Mouse (Mus musculus) embryonic facial prominence, embryonic 13.5 days (tissue): Measurements from ENCODE around the gene Olfr804. TPM values are rescaled to one million over a fixed set of nuclear protein-coding genes. Genes with fewer than 3 reads are reported as not detected.

Source experiments
- ATAC-seq: fragments of 200-750 bp; cut with Nextera tagmentation; 2 replicates; pipeline ENCODE4 v1.8.0; 2017; ENCODE audit warnings: low read depth; ENCODE audit not compliant: insufficient number of reproducible peaks, insufficient read depth, low FRiP score, low TSS enrichment
- H3K27ac ChIP-seq: fragments of 300-500 bp; sonication (generic); 2 replicates; pipeline ENCODE4 v1.5.1; 2015; ENCODE audit warnings: moderate library complexity, mild to moderate bottlenecking, inconsistent platforms
- H3K27me3 ChIP-seq: fragments of 300-500 bp; sonication (generic); 2 replicates; pipeline ENCODE4 v1.6.1; 2015; ENCODE audit warnings: mild to moderate bottlenecking, inconsistent platforms
- H3K36me3 ChIP-seq: fragments of 300-500 bp; sonication (generic); 2 replicates; pipeline ENCODE4 v1.6.1; 2015; ENCODE audit warnings: mild to moderate bottlenecking, inconsistent platforms
- H3K4me1 ChIP-seq: fragments of 300-500 bp; sonication (generic); 2 replicates; pipeline ENCODE4 v1.6.1; 2015; ENCODE audit warnings: inconsistent platforms
- H3K4me2 ChIP-seq: fragments of 300-500 bp; sonication (generic); 2 replicates; pipeline ENCODE4 v1.6.1; 2015; ENCODE audit warnings: moderate library complexity, mild to moderate bottlenecking, inconsistent platforms
- H3K4me3 ChIP-seq: fragments of 300-500 bp; sonication (generic); 2 replicates; pipeline ENCODE4 v1.5.1; 2015; ENCODE audit warnings: mild to moderate bottlenecking, inconsistent platforms
- H3K9ac ChIP-seq: fragments of 300-500 bp; sonication (generic); 2 replicates; pipeline ENCODE4 v1.6.1; 2015; ENCODE audit warnings: mild to moderate bottlenecking, inconsistent platforms
- H3K9me3 ChIP-seq: fragments of 300-500 bp; sonication (generic); 2 replicates; pipeline ENCODE4 v1.6.1; 2016; ENCODE audit warnings: inconsistent platforms
- WGBS: fragments of 180-500 bp; shearing (Covaris S2); methylation state at CpG from one replicate; pipeline ENCODE4 v1.1.7; 2015; ENCODE audit warnings: mixed read lengths; 5-methylcytosine and 5-hydroxymethylcytosine counted together
- microRNA-seq: library from miRNA; unstranded; fragments of <30 nt; microRNA quantifications from one replicate; pipeline ENCODE4, GENCODE M21; 2016
- polyA plus RNA-seq: library from polyadenylated mRNA; unstranded; fragments of >200 nt; fragmentation: Nextera tagmentation; extraction: Ambion mirVana; gene quantifications from 2 replicates; pipeline ENCODE4 v1.2.1, GENCODE M21; 2015

Gene Olfr804
- polyA plus RNA-seq, result not detected in 2 replicates

DNA sequence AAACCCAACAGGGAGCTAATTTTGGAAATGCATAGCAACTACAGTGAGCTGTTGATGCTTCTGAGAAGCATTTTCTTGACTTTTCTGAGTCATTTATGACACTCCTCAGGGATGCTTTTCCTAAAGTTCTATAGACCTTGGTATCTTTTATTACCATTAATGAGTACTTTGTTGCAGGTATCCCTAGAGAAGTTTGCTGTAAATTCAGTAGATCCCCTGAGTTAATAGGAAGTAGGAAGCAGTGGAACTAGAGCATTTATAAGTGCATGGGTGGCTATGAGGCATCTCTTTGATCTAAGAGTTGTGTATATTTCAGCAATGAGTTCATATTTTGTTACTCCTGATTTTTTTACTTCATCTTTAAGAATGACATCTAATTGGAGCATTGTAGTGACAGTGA is at the start of gene Olfr804:
Gene Olfr804, plus strand, starts transcription at position 301 of the 400 bp plus-strand sequence.
- no peaks in the 10 kb centered on the region for H3K36me3 ChIP-seq
- no peaks in the 10 kb centered on the region for H3K27me3 ChIP-seq
- no peaks in the 10 kb centered on the region for H3K9me3 ChIP-seq
- no peak within 1 kb of the TSS for H3K4me2 ChIP-seq
- no peak within 1 kb of the TSS for H3K27ac ChIP-seq
- no peak within 1 kb of the TSS for H3K9ac ChIP-seq
- H3K4me3 ChIP-seq, result no peak within 1 kb of the TSS
- H3K4me1 ChIP-seq, result no peaks in the 10 kb centered on the region
- ATAC-seq, result no peak

DNA sequence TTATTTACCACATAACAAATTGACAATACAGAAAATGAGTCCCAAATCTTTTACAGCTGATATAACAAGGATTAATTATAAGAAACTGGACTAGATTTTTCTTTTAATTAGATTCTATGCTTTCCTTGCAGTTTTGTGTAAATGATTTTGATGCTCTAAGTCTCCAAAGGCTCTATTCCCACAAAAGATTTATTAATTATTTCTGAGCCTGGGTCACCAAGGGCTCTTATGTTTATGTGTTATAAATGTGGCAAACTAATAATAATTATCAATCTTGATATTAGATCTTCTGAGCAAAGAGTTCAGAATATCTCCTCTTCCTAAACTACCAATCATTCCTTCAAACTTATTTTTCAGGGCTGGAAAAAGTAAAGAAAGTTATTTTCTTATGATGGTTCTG is 45.6 kb upstream of the Olfr804 start, which contains the start of gene Olfr800:
Gene Olfr800, plus strand, starts transcription at position 301 of the 400 bp plus-strand sequence.
- Histone ChIP-seq H3K36me3 (no peaks in the 10 kb centered on the region), H3K9ac (no peak within 1 kb of the TSS), H3K27ac (no peak within 1 kb of the TSS), H3K4me3 (no peak within 1 kb of the TSS), H3K4me1 (no peaks in the 10 kb centered on the region), H3K27me3 (no peaks in the 10 kb centered on the region), H3K9me3 (no peaks in the 10 kb centered on the region), H3K4me2 (no peak within 1 kb of the TSS)
- ATAC-seq, result no peak

DNA sequence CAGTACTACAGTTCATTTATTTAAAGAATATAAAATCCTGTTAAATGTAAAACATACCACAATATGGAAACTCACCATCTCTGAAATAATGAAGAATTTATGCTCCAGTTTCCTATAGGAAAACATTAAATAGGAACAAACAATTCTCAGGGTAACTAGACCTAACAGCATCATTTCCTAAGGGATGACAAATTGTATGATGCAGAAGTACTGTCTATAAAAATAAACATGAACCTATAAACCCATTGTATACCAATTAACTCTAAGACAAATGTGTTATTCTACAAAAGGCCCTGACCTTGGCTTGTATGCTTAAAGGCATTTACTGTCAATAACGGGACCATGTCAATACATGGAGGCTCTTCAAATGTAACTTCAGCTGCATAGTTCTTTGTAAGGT is 29.2 kb upstream of the Olfr804 start, which contains the start of gene Olfr801:
Gene Olfr801, minus strand, starts transcription at position 101 of the 400 bp plus-strand sequence.
- ATAC-seq, result no peak
- Histone ChIP-seq H3K27ac (no peak within 1 kb of the TSS), H3K4me3 (no peak within 1 kb of the TSS), H3K9me3 (no peaks in the 10 kb centered on the region), H3K4me2 (no peak within 1 kb of the TSS), H3K9ac (no peak within 1 kb of the TSS), H3K27me3 (no peaks in the 10 kb centered on the region), H3K36me3 (no peaks in the 10 kb centered on the region), H3K4me1 (no peaks in the 10 kb centered on the region)
- WGBS, result 76% methylated on average over 1 of the region's 1 CpGs

DNA sequence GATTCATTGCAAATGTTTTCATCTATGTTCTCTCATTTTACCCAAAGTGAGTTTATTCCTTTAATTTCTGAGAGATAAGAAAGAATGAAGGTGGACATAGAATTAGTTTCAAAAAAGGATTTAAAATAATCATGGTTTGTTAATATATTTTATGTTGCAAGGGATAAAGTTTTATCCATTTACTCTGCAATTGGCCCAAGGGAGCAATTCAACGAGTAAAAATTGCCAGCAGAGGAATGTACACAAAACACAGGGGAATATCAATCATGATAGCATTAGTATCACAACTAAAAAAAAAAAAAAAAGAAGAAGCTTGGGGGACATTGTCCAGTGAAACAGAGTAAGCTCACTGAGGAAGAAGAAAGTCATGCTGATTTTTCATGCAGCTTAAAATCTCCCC is 14.9 kb upstream of the Olfr804 start, which contains the start of gene Olfr802:
Gene Olfr802, minus strand, starts transcription at position 101 of the 400 bp plus-strand sequence.
- H3K27me3 ChIP-seq, result no peaks in the 10 kb centered on the region
- H3K9ac ChIP-seq, result no peak within 1 kb of the TSS
- 57% methylated on average over 1 of the region's 1 CpGs for WGBS
- no peaks in the 10 kb centered on the region for H3K9me3 ChIP-seq
- no peak for ATAC-seq
- H3K36me3 ChIP-seq, result no peaks in the 10 kb centered on the region
- no peak within 1 kb of the TSS for H3K27ac ChIP-seq
- no peak within 1 kb of the TSS for H3K4me2 ChIP-seq
- no peaks in the 10 kb centered on the region for H3K4me1 ChIP-seq
- H3K4me3 ChIP-seq, result no peak within 1 kb of the TSS

DNA sequence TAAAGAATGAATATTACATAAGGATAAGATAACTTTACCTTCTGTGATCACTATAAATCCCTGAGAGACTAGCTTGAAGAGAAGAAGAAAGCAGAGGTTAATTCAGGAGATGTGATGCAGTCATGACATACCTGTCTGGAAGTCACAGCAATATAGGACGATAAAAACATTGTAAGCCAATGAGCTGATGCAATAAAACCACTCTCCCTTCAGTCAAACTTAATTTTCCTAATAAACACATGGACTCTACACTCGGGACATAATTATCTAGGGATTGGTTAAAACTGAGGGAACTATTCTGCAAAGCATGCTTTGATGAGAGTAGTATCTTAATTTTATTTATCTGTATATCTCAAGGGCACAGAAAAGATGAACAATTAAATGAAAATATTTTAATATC is 8.8 kb upstream of the Olfr804 start, which contains the start of gene Olfr803:
Gene Olfr803, minus strand, starts transcription at position 101 of the 400 bp plus-strand sequence.
- no peak within 1 kb of the TSS for H3K9ac ChIP-seq
- no peaks in the 10 kb centered on the region for H3K27me3 ChIP-seq
- H3K36me3 ChIP-seq, result no peaks in the 10 kb centered on the region
- no peak within 1 kb of the TSS for H3K4me3 ChIP-seq
- no peak within 1 kb of the TSS for H3K27ac ChIP-seq
- WGBS, result 79% methylated on average over 2 of the region's 2 CpGs
- no peak within 1 kb of the TSS for H3K4me2 ChIP-seq
- no peak for ATAC-seq
- no peaks in the 10 kb centered on the region for H3K9me3 ChIP-seq
- H3K4me1 ChIP-seq, result no peaks in the 10 kb centered on the region

DNA sequence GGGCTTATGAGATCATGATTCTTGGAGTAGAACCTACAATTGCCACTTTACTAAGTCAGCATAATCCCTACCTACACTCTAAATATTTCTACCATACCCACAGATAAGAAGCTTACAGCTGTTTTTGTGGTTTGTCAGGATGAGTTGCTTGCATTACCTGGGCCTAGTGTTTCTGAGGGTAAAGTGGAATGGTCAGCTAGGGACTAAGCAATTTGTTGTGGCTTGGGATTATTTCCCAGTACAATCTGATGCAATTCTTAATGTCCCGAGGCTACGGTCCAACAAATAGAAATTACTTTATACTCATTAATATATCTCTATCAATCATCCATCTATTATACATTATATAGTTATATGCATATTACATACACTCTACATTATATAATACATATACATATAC is 26.3 kb downstream of the Olfr804 start, which contains the start of gene Olfr805:
Gene Olfr805, minus strand, starts transcription at position 101 of the 400 bp plus-strand sequence.
- no peak within 1 kb of the TSS for H3K9ac ChIP-seq
- H3K27me3 ChIP-seq, result no peaks in the 10 kb centered on the region
- H3K36me3 ChIP-seq, result no peaks in the 10 kb centered on the region
- H3K4me1 ChIP-seq, result no peaks in the 10 kb centered on the region
- WGBS, result 95% methylated on average over 2 of the region's 2 CpGs
- no peaks in the 10 kb centered on the region for H3K9me3 ChIP-seq
- no peak within 1 kb of the TSS for H3K27ac ChIP-seq
- no peak within 1 kb of the TSS for H3K4me2 ChIP-seq
- H3K4me3 ChIP-seq, result no peak within 1 kb of the TSS
- no peak for ATAC-seq

DNA sequence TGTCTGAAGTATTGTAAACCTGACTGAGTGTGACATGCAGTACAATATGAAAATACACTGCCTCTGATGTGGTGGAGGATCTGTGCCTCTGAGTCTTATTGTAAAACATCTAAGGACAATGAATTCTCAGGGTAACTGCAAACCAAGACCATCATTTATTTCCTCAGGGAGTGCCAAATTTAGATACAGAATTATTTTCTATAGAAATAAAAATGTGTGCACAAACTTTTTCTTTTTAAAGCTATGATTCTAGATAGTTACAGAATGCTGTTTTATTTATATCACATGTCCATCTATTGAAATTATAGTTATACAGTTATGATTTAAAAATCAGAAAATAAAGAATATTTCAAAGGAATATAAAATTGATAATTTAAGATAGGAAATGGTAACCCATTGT is 38.8 kb downstream of the Olfr804 start, which contains the start of gene Olfr806:
Gene Olfr806, minus strand, starts transcription at position 101 of the 400 bp plus-strand sequence.
- Histone ChIP-seq H3K4me2 (no peak within 1 kb of the TSS), H3K27me3 (no peaks in the 10 kb centered on the region), H3K4me1 (no peaks in the 10 kb centered on the region), H3K27ac (no peak within 1 kb of the TSS), H3K9ac (no peak within 1 kb of the TSS), H3K4me3 (no peak within 1 kb of the TSS), H3K36me3 (no peaks in the 10 kb centered on the region), H3K9me3 (no peaks in the 10 kb centered on the region)
- ATAC-seq, result no peak

DNA sequence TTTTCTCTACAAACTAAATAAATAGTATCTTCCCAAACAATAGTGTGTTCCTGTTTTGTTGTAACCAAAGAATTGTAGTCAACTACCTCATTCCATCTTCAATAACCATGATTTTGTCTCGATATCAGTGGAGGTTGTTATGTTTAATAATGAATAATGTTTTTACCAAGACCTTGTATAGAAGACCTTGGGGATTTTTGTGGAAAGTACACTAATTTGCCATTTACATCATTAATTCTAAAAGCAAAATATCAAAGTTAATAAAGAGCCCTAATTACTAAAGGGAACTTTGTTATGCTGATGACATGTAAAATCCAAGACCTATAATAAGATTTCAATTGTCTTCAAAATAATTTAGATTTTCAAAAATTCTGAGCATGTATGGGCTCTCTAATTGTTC is 54.7 kb downstream of the Olfr804 start, which contains the start of gene Olfr807:
Gene Olfr807, minus strand, starts transcription at position 101 of the 400 bp plus-strand sequence.
- no peaks in the 10 kb centered on the region for H3K4me1 ChIP-seq
- H3K9ac ChIP-seq, result no peak within 1 kb of the TSS
- H3K9me3 ChIP-seq, result no peaks in the 10 kb centered on the region
- H3K4me3 ChIP-seq, result no peak within 1 kb of the TSS
- no peak within 1 kb of the TSS for H3K27ac ChIP-seq
- no peak for ATAC-seq
- 91% methylated on average over 1 of the region's 1 CpGs for WGBS
- H3K36me3 ChIP-seq, result no peaks in the 10 kb centered on the region
- no peak within 1 kb of the TSS for H3K4me2 ChIP-seq
- no peaks in the 10 kb centered on the region for H3K27me3 ChIP-seq

Small RNAs within 50 kb of the gene (microRNA-seq; reads per million reads assigned to microRNA genes)
- not detected for gene Gm24485

Other genes starting within 250 kb of the Olfr804 start
- gene Olfr787, start 241.3 kb upstream of the Olfr804 start, polyA plus RNA-seq, result not detected in 2 replicates
- gene Olfr788, start 232.2 kb upstream of the Olfr804 start, polyA plus RNA-seq, result not detected in 2 replicates
- gene Olfr789, start 218.5 kb upstream of the Olfr804 start, polyA plus RNA-seq, result not detected in 2 replicates
- gene Olfr790, start 204.7 kb upstream of the Olfr804 start, polyA plus RNA-seq, result not detected in 2 replicates
- gene Olfr791, start 181.4 kb upstream of the Olfr804 start, polyA plus RNA-seq, result not detected in 2 replicates
- not detected in 2 replicates for gene Olfr792, start 164.0 kb upstream of the Olfr804 start, polyA plus RNA-seq
- gene Olfr794, start 135.6 kb upstream of the Olfr804 start, polyA plus RNA-seq, result not detected in 2 replicates
- not detected in 2 replicates for gene Olfr796, start 90.6 kb upstream of the Olfr804 start, polyA plus RNA-seq
- gene Olfr798, start 75.3 kb upstream of the Olfr804 start, polyA plus RNA-seq, result not detected in 2 replicates
- gene Olfr799, start 65.7 kb upstream of the Olfr804 start, polyA plus RNA-seq, result not detected in 2 replicates
- not detected in 2 replicates for gene Olfr800, start 45.5 kb upstream of the Olfr804 start, polyA plus RNA-seq
- not detected in 2 replicates for gene Olfr801, start 29.3 kb upstream of the Olfr804 start, polyA plus RNA-seq
- not detected in 2 replicates for gene Olfr802, start 15.0 kb upstream of the Olfr804 start, polyA plus RNA-seq
- not detected in 2 replicates for gene Olfr803, start 8.9 kb upstream of the Olfr804 start, polyA plus RNA-seq
- not detected in 2 replicates for gene Olfr805, start 26.2 kb downstream of the Olfr804 start, polyA plus RNA-seq
- gene Olfr806, start 38.7 kb downstream of the Olfr804 start, polyA plus RNA-seq, result not detected in 2 replicates
- not detected in 2 replicates for gene Olfr807, start 54.6 kb downstream of the Olfr804 start, polyA plus RNA-seq
- not detected in 2 replicates for gene Olfr808, start 62.3 kb downstream of the Olfr804 start, polyA plus RNA-seq
- not detected in 2 replicates for gene Olfr809, start 71.4 kb downstream of the Olfr804 start, polyA plus RNA-seq
- 0.06 TPM in 1 of 2 replicates, not detected in the other for gene Olfr810, start 91.7 kb downstream of the Olfr804 start, polyA plus RNA-seq
- gene Olfr811, start 101.2 kb downstream of the Olfr804 start, polyA plus RNA-seq, result not detected in 2 replicates
- not detected in 2 replicates for gene Olfr812, start 142.9 kb downstream of the Olfr804 start, polyA plus RNA-seq
- 0.18 TPM in 1 of 2 replicates, not detected in the other for gene Olfr813, start 152.2 kb downstream of the Olfr804 start, polyA plus RNA-seq
- gene Olfr814, start 176.6 kb downstream of the Olfr804 start, polyA plus RNA-seq, result not detected in 2 replicates
- gene Olfr815, start 202.7 kb downstream of the Olfr804 start, polyA plus RNA-seq, result not detected in 2 replicates
- not detected in 2 replicates for gene Olfr816, start 212.4 kb downstream of the Olfr804 start, polyA plus RNA-seq
- not detected in 2 replicates for gene Olfr818, start 245.9 kb downstream of the Olfr804 start, polyA plus RNA-seq